Comparison of ENCODE assay signal across 7 mouse cellular contexts in genomic region chr2:105398636-105399084, GRCm38 (mm10). TPM values are rescaled to one million over a fixed set of nuclear protein-coding genes. Genes with fewer than 3 reads are reported as not detected.
DNase-seq lines count a peak whose midpoint lies in the region; ATAC-seq and TF ChIP-seq lines count a peak whose summit lies in the region.

No protein-coding gene starts in this region.

- H3K27me3 ChIP-seq in C2C12 (ENCODE audit: control insufficient read depth, insufficient read depth, insufficient read length) (no peaks in the 10 kb centered on the region), E14TG2a.4 (ENCODE audit: insufficient read depth, low read length) (peaks cover 4% of the 10 kb centered on the region; the same call in 1 of the 2 replicates)
- no peaks in the 10 kb centered on the region for H3K27me3 ChIP-seq in embryonic facial prominence, embryonic 11.5 days (ENCODE audit: control insufficient read depth, insufficient read depth, low read length)
- no peaks in the 10 kb centered on the region for H3K27me3 ChIP-seq in heart, embryonic 16.5 days (ENCODE audit: control insufficient read depth, insufficient read depth, low read length)
- H3K27me3 ChIP-seq in stomach, embryonic 16.5 days (ENCODE audit: control insufficient read depth, insufficient read depth, low read length): no peaks in the 10 kb centered on the region

- H3K4me3 ChIP-seq in C2C12 (ENCODE audit: insufficient read depth, poor library complexity, severe bottlenecking): peak overlapping the region; percentile 68
- H3K4me3 ChIP-seq in E14TG2a.4 (replicated peaks; ENCODE audit: low read length): peak overlapping the region; percentile 87
- peak overlapping the region; percentile 78 for H3K4me3 ChIP-seq in embryonic facial prominence, embryonic 11.5 days (ENCODE audit: low read depth, low read length)
- peak overlapping the region; percentile 90 for H3K4me3 ChIP-seq in heart, embryonic 16.5 days (ENCODE audit: low read length)
- peak overlapping the region; percentile 82 for H3K4me3 ChIP-seq in stomach, embryonic 16.5 days (replicated peaks; ENCODE audit: low read length)

- peaks cover 48% of the 10 kb centered on the region for H3K79me2 ChIP-seq in C2C12 (ENCODE audit: control insufficient read depth, insufficient read depth)

- TF ChIP-seq CTCF in C2C12 (IDR thresholded peaks at IDR 0.05; ENCODE audit: control insufficient read depth, insufficient read depth, insufficient read length) (no peak), E14TG2a.4 (conservative IDR thresholded peaks at IDR 0.05; ENCODE audit: low read length) (no peak)

- peak overlapping the region; percentile 89 for H3K27ac ChIP-seq in embryonic facial prominence, embryonic 11.5 days (replicated peaks; ENCODE audit: low read depth, low read length)
- peak overlapping the region; percentile 95 for H3K27ac ChIP-seq in heart, embryonic 16.5 days (ENCODE audit: low read length)
- H3K27ac ChIP-seq in stomach, embryonic 16.5 days (ENCODE audit: low read length): peak overlapping the region; percentile 97

- H3ac ChIP-seq in C2C12 (ENCODE audit: control insufficient read depth, insufficient read length, low read depth): peak overlapping the region; percentile 86

- peak; percentile 47 for ATAC-seq in embryonic facial prominence, embryonic 11.5 days (replicated peaks; ENCODE audit: insufficient number of reproducible peaks, low FRiP score, low TSS enrichment, low read depth)
- ATAC-seq in heart, embryonic 16.5 days (replicated peaks; ENCODE audit: extremely low read depth, insufficient read depth, low FRiP score): peak; percentile 58
- peak; percentile 37 for ATAC-seq in megakaryocyte-erythroid progenitor cell, adult 5-6 weeks (replicated peaks; ENCODE audit: low FRiP score, low TSS enrichment, poor library complexity, severe bottlenecking)
- ATAC-seq in stomach, embryonic 16.5 days (ENCODE audit: insufficient read depth, low FRiP score): peak; percentile 39

- H3K36me3 ChIP-seq in C2C12 (ENCODE audit: control insufficient read depth, insufficient read depth): peaks cover 22% of the 10 kb centered on the region
- peaks cover 18% of the 10 kb centered on the region for H3K36me3 ChIP-seq in E14TG2a.4 (ENCODE audit: insufficient read depth, low read length)
- no peaks in the 10 kb centered on the region for H3K36me3 ChIP-seq in embryonic facial prominence, embryonic 11.5 days (replicated peaks; ENCODE audit: control insufficient read depth, insufficient read depth, low read depth, low read length)
- H3K36me3 ChIP-seq in heart, embryonic 16.5 days (ENCODE audit: control insufficient read depth, insufficient read depth): peaks cover 7% of the 10 kb centered on the region
- 0 out of 2 replicates have a peak, but pooled peaks cover 10% of the 10 kb centered on the region for H3K36me3 ChIP-seq in stomach, embryonic 16.5 days (ENCODE audit: control insufficient read depth, insufficient read depth, low read length)

- DNase-seq in embryonic facial prominence, embryonic 11.5 days (ENCODE audit: low spot score): peak; percentile 61
- DNase-seq in kidney, postnatal 36 days: peak; percentile 41 to 71

- peaks cover 30% of the 10 kb centered on the region for H3K79me3 ChIP-seq in C2C12 (ENCODE audit: low read depth)

- H3K9me3 ChIP-seq in E14TG2a.4 (ENCODE audit: low read length): no peaks in the 10 kb centered on the region
- no peaks in the 10 kb centered on the region for H3K9me3 ChIP-seq in embryonic facial prominence, embryonic 11.5 days (replicated peaks; ENCODE audit: control insufficient read depth, low read length)
- H3K9me3 ChIP-seq in heart, embryonic 16.5 days (replicated peaks; ENCODE audit: control insufficient read depth, low read length): no peaks in the 10 kb centered on the region
- H3K9me3 ChIP-seq in stomach, embryonic 16.5 days (replicated peaks; ENCODE audit: control insufficient read depth, low read length): no peaks in the 10 kb centered on the region

- peak overlapping the region; percentile 93 for H3K9ac ChIP-seq in embryonic facial prominence, embryonic 11.5 days (replicated peaks; ENCODE audit: low read length)
- peak overlapping the region; percentile 91 for H3K9ac ChIP-seq in heart, embryonic 16.5 days (ENCODE audit: low read length)
- peak overlapping the region; percentile 96 for H3K9ac ChIP-seq in stomach, embryonic 16.5 days (ENCODE audit: low read length)

- peak overlapping the region; percentile 78 for H3K4me2 ChIP-seq in embryonic facial prominence, embryonic 11.5 days (ENCODE audit: low read depth, low read length)
- peak overlapping the region; percentile 72 for H3K4me2 ChIP-seq in heart, embryonic 16.5 days (ENCODE audit: low read depth, low read length)
- H3K4me2 ChIP-seq in stomach, embryonic 16.5 days (ENCODE audit: low read depth, low read length): peak overlapping the region; percentile 75

- H3K4me1 ChIP-seq in E14TG2a.4 (replicated peaks; ENCODE audit: low read depth, low read length): peaks cover 75% of the 10 kb centered on the region
- peaks cover 3% of the 10 kb centered on the region; the same call in 1 of the 2 replicates for H3K4me1 ChIP-seq in embryonic facial prominence, embryonic 11.5 days (ENCODE audit: control insufficient read depth, insufficient read depth, low read length)
- H3K4me1 ChIP-seq in heart, embryonic 16.5 days (ENCODE audit: control insufficient read depth, insufficient read depth, low read length): peaks cover 27% of the 10 kb centered on the region
- H3K4me1 ChIP-seq in stomach, embryonic 16.5 days (ENCODE audit: control insufficient read depth, insufficient read depth, low read length): peaks cover 21% of the 10 kb centered on the region

- WGBS in embryonic facial prominence, embryonic 11.5 days: 0% methylated on average over 29 of the region's 31 CpGs
- 0% methylated on average over 31 of the region's 31 CpGs for WGBS in heart, embryonic 16.5 days
- 1% methylated on average over 31 of the region's 31 CpGs for WGBS in stomach, embryonic 16.5 days

TF ChIP-seq in C2C12, 6 proteins besides CTCF, POLR2A, EP300 and RAD21:
- no peak for TF ChIP-seq MYOD1 (IDR thresholded peaks at IDR 0.05; ENCODE audit: control insufficient read depth, insufficient read length, low read depth)
- TF ChIP-seq USF1 (IDR thresholded peaks at IDR 0.05; ENCODE audit: low read depth): no peak
- no peak for TF ChIP-seq CEBPB (IDR thresholded peaks at IDR 0.05; ENCODE audit: low read depth)
- no peak for TF ChIP-seq MYOG (IDR thresholded peaks at IDR 0.05; ENCODE audit: control insufficient read depth, extremely low read depth, insufficient read length)
- TF ChIP-seq MAX (IDR thresholded peaks at IDR 0.05): no peak

RNA-seq across cellular contexts. Expression of gene Rcn1, which starts 0.5 kb away (rescaled TPM):
- polyA plus RNA-seq in C2C12 (2012; fragmentation: generic; extraction: Trizol): 97.3 TPM
- 151 and 160 TPM in 2 replicates for polyA plus RNA-seq in embryonic facial prominence, embryonic 11.5 days (2014; fragmentation: Nextera tagmentation; extraction: Ambion mirVana)
- polyA plus RNA-seq in heart, embryonic 16.5 days (2015; fragmentation: Nextera tagmentation; extraction: Ambion mirVana): 122 and 123 TPM in 2 replicates
- total RNA-seq in megakaryocyte-erythroid progenitor cell, adult 5-6 weeks (2014; fragmentation: Nextera tagmentation): 17.4 and 20.1 TPM in 2 replicates
- 31.7 and 39.9 TPM in 2 replicates for total RNA-seq in megakaryocyte-erythroid progenitor cell, adult 5-6 weeks (2017)
- polyA plus RNA-seq in stomach, embryonic 16.5 days (2015; fragmentation: Nextera tagmentation; extraction: Ambion mirVana): 141 TPM in 2 replicates

Comparison
In these comparisons a context has a peak if more than half of its experiments do, and no peak if none do; other contexts are left out.
1. Peak in every context shown above with its lines: DNase-seq, ATAC-seq, H3K4me3 ChIP-seq and H3K27ac ChIP-seq.